In the genomic region with DNA sequence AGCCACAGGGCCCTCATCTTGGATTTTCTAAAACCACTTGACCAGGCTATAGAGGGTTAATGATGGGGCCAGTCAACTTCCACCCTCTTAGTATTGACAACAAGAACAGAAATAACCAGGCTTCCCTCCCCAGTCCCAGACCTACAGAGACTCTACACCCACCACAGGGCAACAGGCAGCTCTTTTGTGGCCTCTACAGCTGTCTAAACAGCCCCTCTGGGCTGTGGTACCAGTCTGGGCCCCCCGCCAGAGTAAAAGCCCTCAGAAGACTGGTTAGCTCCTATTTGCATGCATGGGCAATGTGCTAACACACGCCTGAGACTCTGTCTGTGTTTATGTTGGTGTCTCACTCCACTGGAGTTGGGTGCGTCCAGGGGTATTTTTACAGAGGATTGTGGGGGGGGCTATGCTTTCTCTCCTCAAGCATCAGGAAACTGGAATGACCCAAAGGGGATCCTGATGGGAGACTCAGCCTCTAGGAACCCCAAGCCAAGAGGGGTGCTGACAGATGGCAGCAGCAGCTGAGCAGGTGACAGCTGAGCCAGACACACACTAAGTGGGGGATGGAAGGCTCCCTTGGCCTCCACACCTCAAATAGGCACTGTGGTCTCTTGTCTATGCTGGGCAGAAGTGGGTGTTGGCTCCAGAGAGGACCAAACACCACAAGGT, we compare ENCODE assay signal across 11 mouse cellular contexts. TPM values are rescaled to one million over a fixed set of nuclear protein-coding genes. Genes with fewer than 3 reads are reported as not detected.
DNase-seq lines count a peak whose midpoint lies in the region; ATAC-seq and TF ChIP-seq lines count a peak whose summit lies in the region.
"Had no signal": no experiment of that assay in that cellular context is flagged by ENCODE, and none has a peak within 500 bp of the region (broad histone marks: within the 10 kb centered on the region; RNA-seq: fewer than 3 reads in every experiment).

No protein-coding gene starts in this region.

- H3K4me2 ChIP-seq in kidney, embryonic 15.5 days: peak overlapping the region; percentile 5; the same call in 1 of the 2 replicates
- H3K4me2 ChIP-seq in forebrain, embryonic 16.5 days (ENCODE audit: low read length): no peak overlapping the region
- H3K4me2 ChIP-seq in limb, embryonic 15.5 days: peak overlapping the region; percentile 84; the same call in 1 of the 2 replicates
- H3K4me2 ChIP-seq: liver, embryonic 15.5 days had no signal

- no peak overlapping the region for H3K4me3 ChIP-seq in kidney, embryonic 15.5 days (replicated peaks)
- no peak overlapping the region for H3K4me3 ChIP-seq in forebrain, embryonic 16.5 days (replicated peaks; ENCODE audit: low read length)
- no peak overlapping the region for H3K4me3 ChIP-seq in limb, embryonic 15.5 days
- H3K4me3 ChIP-seq: liver, embryonic 15.5 days had no signal

- 0 out of 2 replicates have a peak overlapping the region, but pooled peaks have one; percentile 4 for H3K27ac ChIP-seq in kidney, embryonic 15.5 days
- H3K27ac ChIP-seq in forebrain, embryonic 16.5 days (ENCODE audit: low read length): peak overlapping the region; percentile 64
- H3K27ac ChIP-seq in limb, embryonic 15.5 days: peak overlapping the region; percentile 38
- H3K27ac ChIP-seq: liver, embryonic 15.5 days had no signal

- TF ChIP-seq CTCF in brain, embryonic 14.5 days (IDR thresholded peaks at IDR 0.05; ENCODE audit: borderline replicate concordance, extremely low read depth, insufficient read depth, insufficient read length): no peak

- H3K9me3 ChIP-seq in kidney, embryonic 15.5 days (replicated peaks): no peaks in the 10 kb centered on the region
- H3K9me3 ChIP-seq in forebrain, embryonic 16.5 days (ENCODE audit: control insufficient read depth, low read length): no peaks in the 10 kb centered on the region
- no peaks in the 10 kb centered on the region for H3K9me3 ChIP-seq in limb, embryonic 15.5 days
- H3K9me3 ChIP-seq: liver, embryonic 15.5 days had no signal

- H3K36me3 ChIP-seq in kidney, embryonic 15.5 days: peaks cover 54% of the 10 kb centered on the region
- H3K36me3 ChIP-seq in forebrain, embryonic 16.5 days (ENCODE audit: control insufficient read depth, insufficient read depth): peaks cover 5% of the 10 kb centered on the region; the same call in 1 of the 2 replicates
- H3K36me3 ChIP-seq in limb, embryonic 15.5 days: peaks cover 48% of the 10 kb centered on the region

- no peak for DNase-seq in kidney, postnatal 25 days
- DNase-seq in brain, embryonic 14.5 days (ENCODE audit: low read depth): peak; percentile 80
- no peak for DNase-seq in spleen, postnatal 14 days (ENCODE audit: low spot score in 2 of 2)
- DNase-seq in urinary bladder, adult 2 months (ENCODE audit: low spot score): no peak
- DNase-seq in kidney, postnatal 36 days: no peak
- DNase-seq: adrenal gland, postnatal 10 days; kidney, postnatal 14 days had no signal

- TF ChIP-seq POLR2A in brain, embryonic 14.5 days (IDR thresholded peaks at IDR 0.05; ENCODE audit: borderline replicate concordance, extremely low read depth, insufficient read depth, insufficient read length, poor library complexity, severe bottlenecking): no peak

- no peak for ATAC-seq in kidney, embryonic 15.5 days (replicated peaks; ENCODE audit: low FRiP score)
- ATAC-seq in forebrain, embryonic 16.5 days: peak; percentile 70
- no peak for ATAC-seq in limb, embryonic 15.5 days (ENCODE audit: insufficient number of reproducible peaks, low FRiP score, low TSS enrichment, low read depth)

- H3K27me3 ChIP-seq in kidney, embryonic 15.5 days: no peaks in the 10 kb centered on the region
- H3K27me3 ChIP-seq in forebrain, embryonic 16.5 days (replicated peaks; ENCODE audit: control insufficient read depth, insufficient read depth, low read length): peaks cover 2% of the 10 kb centered on the region; the same call in 1 of the 2 replicates
- H3K27me3 ChIP-seq in limb, embryonic 15.5 days: no peaks in the 10 kb centered on the region

- WGBS in kidney, embryonic 15.5 days: 46% methylated on average over 3 of the region's 3 CpGs
- WGBS in forebrain, embryonic 16.5 days: 31% methylated on average over 3 of the region's 3 CpGs
- 58% methylated on average over 3 of the region's 3 CpGs for WGBS in limb, embryonic 15.5 days

- H3K4me1 ChIP-seq in kidney, embryonic 15.5 days: peaks cover 38% of the 10 kb centered on the region
- H3K4me1 ChIP-seq in forebrain, embryonic 16.5 days (replicated peaks; ENCODE audit: control insufficient read depth, insufficient read depth, low read length): peaks cover 39% of the 10 kb centered on the region
- peaks cover 31% of the 10 kb centered on the region for H3K4me1 ChIP-seq in limb, embryonic 15.5 days

- H3K9ac ChIP-seq in kidney, embryonic 15.5 days: no peak overlapping the region
- no peak overlapping the region for H3K9ac ChIP-seq in forebrain, embryonic 16.5 days (replicated peaks; ENCODE audit: low read depth, low read length)
- H3K9ac ChIP-seq in limb, embryonic 15.5 days: no peak overlapping the region
- H3K9ac ChIP-seq: liver, embryonic 15.5 days had no signal

RNA-seq across cellular contexts. Expression of a gene that starts 4.0 kb away (rescaled TPM):
- 49.9 and 52.1 TPM in 2 replicates for polyA plus RNA-seq in kidney, embryonic 15.5 days (2015; fragmentation: Nextera tagmentation; extraction: Ambion mirVana)
- 29.9 and 36.2 TPM in 2 replicates for polyA plus RNA-seq in brain, embryonic 14.5 days (2012; rRNA removed)
- polyA plus RNA-seq in forebrain, embryonic 16.5 days (2015; fragmentation: Nextera tagmentation; extraction: Ambion mirVana): 20.0 and 20.5 TPM in 2 replicates
- polyA plus RNA-seq in limb, embryonic 15.5 days (2015; fragmentation: Nextera tagmentation; extraction: Ambion mirVana): 49.4 and 56.6 TPM in 2 replicates
- 54.1 and 59.0 TPM in 2 replicates for polyA plus RNA-seq in urinary bladder, adult 2 months (2012; rRNA removed)

RNA-seq across cellular contexts. Expression of a gene that starts 15.9 kb away (rescaled TPM):
- 0.72 and 1.9 TPM in 2 replicates for polyA plus RNA-seq in kidney, embryonic 15.5 days (2015; fragmentation: Nextera tagmentation; extraction: Ambion mirVana)
- 0.87 and 3.1 TPM in 2 replicates for polyA plus RNA-seq in brain, embryonic 14.5 days (2012; rRNA removed)
- polyA plus RNA-seq in forebrain, embryonic 16.5 days (2015; fragmentation: Nextera tagmentation; extraction: Ambion mirVana): not detected in 2 replicates
- polyA plus RNA-seq in limb, embryonic 15.5 days (2015; fragmentation: Nextera tagmentation; extraction: Ambion mirVana): 0.14 and 0.23 TPM in 2 replicates
- 0.09 and 0.14 TPM in 2 replicates for polyA plus RNA-seq in urinary bladder, adult 2 months (2012; rRNA removed)
- polyA plus RNA-seq: liver, embryonic 15.5 days had no signal

RNA-seq across cellular contexts. Expression of a gene that starts 22.9 kb away (rescaled TPM):
- polyA plus RNA-seq in kidney, embryonic 15.5 days (2015; fragmentation: Nextera tagmentation; extraction: Ambion mirVana): 1.8 and 2.3 TPM in 2 replicates
- polyA plus RNA-seq in brain, embryonic 14.5 days (2012; rRNA removed): 4.3 and 4.5 TPM in 2 replicates
- 0.65 and 0.94 TPM in 2 replicates for polyA plus RNA-seq in forebrain, embryonic 16.5 days (2015; fragmentation: Nextera tagmentation; extraction: Ambion mirVana)
- 3.8 and 5.6 TPM in 2 replicates for polyA plus RNA-seq in limb, embryonic 15.5 days (2015; fragmentation: Nextera tagmentation; extraction: Ambion mirVana)
- polyA plus RNA-seq in urinary bladder, adult 2 months (2012; rRNA removed): 63.8 and 99.3 TPM in 2 replicates

RNA-seq across cellular contexts. Expression of a gene that starts 29.5 kb away (rescaled TPM):
- 75.1 and 78.9 TPM in 2 replicates for polyA plus RNA-seq in kidney, embryonic 15.5 days (2015; fragmentation: Nextera tagmentation; extraction: Ambion mirVana)
- 88.7 and 115 TPM in 2 replicates for polyA plus RNA-seq in brain, embryonic 14.5 days (2012; rRNA removed)
- polyA plus RNA-seq in forebrain, embryonic 16.5 days (2015; fragmentation: Nextera tagmentation; extraction: Ambion mirVana): 68.6 and 72.3 TPM in 2 replicates
- polyA plus RNA-seq in limb, embryonic 15.5 days (2015; fragmentation: Nextera tagmentation; extraction: Ambion mirVana): 54.5 and 56.5 TPM in 2 replicates
- 41.6 and 47.8 TPM in 2 replicates for polyA plus RNA-seq in urinary bladder, adult 2 months (2012; rRNA removed)

RNA-seq across cellular contexts. Expression of a gene that starts 36.5 kb away (rescaled TPM):
- 51.0 and 63.0 TPM in 2 replicates for polyA plus RNA-seq in kidney, embryonic 15.5 days (2015; fragmentation: Nextera tagmentation; extraction: Ambion mirVana)
- polyA plus RNA-seq in brain, embryonic 14.5 days (2012; rRNA removed): 16.3 and 25.3 TPM in 2 replicates
- polyA plus RNA-seq in forebrain, embryonic 16.5 days (2015; fragmentation: Nextera tagmentation; extraction: Ambion mirVana): 17.1 and 19.2 TPM in 2 replicates
- polyA plus RNA-seq in limb, embryonic 15.5 days (2015; fragmentation: Nextera tagmentation; extraction: Ambion mirVana): 0.61 and 0.65 TPM in 2 replicates
- 0.72 and 2.7 TPM in 2 replicates for polyA plus RNA-seq in urinary bladder, adult 2 months (2012; rRNA removed)

Comparison
In these comparisons a context has a peak if more than half of its experiments do, and no peak if none do; other contexts are left out.
1. H3K27ac ChIP-seq: peak in every context shown above with its lines; median percentile 64 in forebrain, embryonic 16.5 days; 38 in limb, embryonic 15.5 days; 4 in kidney, embryonic 15.5 days.